Mouse (Mus musculus) E14TG2a.4 (cell line): ENCODE measurements at regions not wholly inside any gene's neighbourhood (a gene's known extent, or its start where the extent isn't known, plus 50 kb on each side); places are given as distances from the start of the nearest gene placed in this dataset.

Source experiments
- CTCF ChIP-seq: conservative IDR thresholded peaks from 2 replicates; pipeline ENCODE4 v1.5.1; 2014; ENCODE audit warnings: low read length
- NANOG ChIP-seq: IDR thresholded peaks from 2 replicates; pipeline ENCODE4 v1.6.1; 2014; ENCODE audit warnings: borderline replicate concordance, low read length, mixed read lengths

DNA sequence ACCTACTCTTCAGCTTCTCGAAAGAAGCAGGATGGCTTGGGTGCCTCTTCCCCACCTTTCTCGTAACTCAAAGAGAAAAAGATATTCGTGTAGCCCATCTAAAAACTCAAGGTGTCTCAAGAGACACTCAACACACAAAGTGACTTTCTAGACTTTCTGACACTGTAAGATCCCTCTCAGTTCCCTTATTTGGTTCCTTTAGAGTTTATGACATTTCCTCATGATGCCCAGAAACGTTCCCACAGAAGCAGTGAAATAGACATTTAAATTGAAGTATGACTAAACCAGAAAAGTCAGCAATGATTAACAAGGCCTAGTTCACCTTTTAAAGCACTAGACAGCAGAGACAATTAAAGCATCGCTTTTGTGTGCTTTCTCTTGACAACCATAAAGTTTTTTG lies 59.4 kb downstream of the Zfp648 start:
- TF ChIP-seq CTCF: no peak
- TF ChIP-seq NANOG: no peak
